26 mouse cellular contexts compared by ENCODE assay signal in genomic region chr6:50042127-50042526, GRCm38 (mm10).
DNase-seq lines count a peak whose midpoint lies in the region; ATAC-seq lines count a peak whose summit lies in the region.
"Had no signal": no experiment of that assay in that cellular context is flagged by ENCODE, and none has a peak within 500 bp of the region (broad histone marks: within the 10 kb centered on the region; RNA-seq: fewer than 3 reads in every experiment).

No protein-coding gene starts in this region.

- no peak overlapping the region for H3K9ac ChIP-seq in liver, embryonic 15.5 days
- no peak overlapping the region for H3K9ac ChIP-seq in midbrain, embryonic 15.5 days
- H3K9ac ChIP-seq: embryonic facial prominence, embryonic 13.5 days; forebrain, embryonic 13.5 days; heart, embryonic 13.5 days had no signal

- H3K27ac ChIP-seq in liver, embryonic 15.5 days (replicated peaks), result peak overlapping the region; percentile 65
- H3K27ac ChIP-seq in midbrain, embryonic 15.5 days, result no peak overlapping the region
- H3K27ac ChIP-seq: embryonic facial prominence, embryonic 13.5 days; forebrain, embryonic 13.5 days; gastrocnemius, adult 2 months; heart, embryonic 13.5 days; hindbrain, postnatal 0 days had no signal

- 36% methylated on average over 3 of the region's 3 CpGs for WGBS in liver, embryonic 15.5 days (ENCODE audit: insufficient replicate concordance)
- 78% methylated on average over 3 of the region's 3 CpGs for WGBS in midbrain, embryonic 15.5 days

- H3K9me3 ChIP-seq in liver, embryonic 15.5 days (replicated peaks), result no peaks in the 10 kb centered on the region
- H3K9me3 ChIP-seq in midbrain, embryonic 15.5 days, result no peaks in the 10 kb centered on the region
- H3K9me3 ChIP-seq: embryonic facial prominence, embryonic 13.5 days; forebrain, embryonic 13.5 days; heart, embryonic 13.5 days had no signal

- H3K4me2 ChIP-seq in liver, embryonic 15.5 days, result no peak overlapping the region
- no peak overlapping the region for H3K4me2 ChIP-seq in midbrain, embryonic 15.5 days
- H3K4me2 ChIP-seq: embryonic facial prominence, embryonic 13.5 days; forebrain, embryonic 13.5 days; heart, embryonic 13.5 days; midbrain, embryonic 11.5 days had no signal

- ATAC-seq in liver, embryonic 15.5 days (ENCODE audit: insufficient read depth), result peak; percentile 63
- no peak for ATAC-seq in midbrain, embryonic 15.5 days (replicated peaks)
- ATAC-seq: forebrain, embryonic 13.5 days; hindbrain, postnatal 0 days; intestine, embryonic 16.5 days had no signal

- H3K4me3 ChIP-seq in liver, embryonic 15.5 days (replicated peaks), result no peak overlapping the region
- no peak overlapping the region for H3K4me3 ChIP-seq in midbrain, embryonic 15.5 days
- H3K4me3 ChIP-seq: embryonic facial prominence, embryonic 13.5 days; erythroblast, embryonic 14.5 days; forebrain, embryonic 13.5 days; gastrocnemius, adult 2 months; heart, embryonic 13.5 days had no signal

- DNase-seq in adrenal gland, postnatal 10 days, result peak; percentile 15
- no peak for DNase-seq in adrenal gland, postnatal 4 days (ENCODE audit: low spot score in 2 of 2)
- DNase-seq in kidney, adult 8-10 months, result peak; percentile 76 to 80
- no peak for DNase-seq in kidney, postnatal 4 days
- peak; percentile 91 for DNase-seq in kidney, adult 9 months
- DNase-seq in heart, adult 8-10 months (ENCODE audit: low spot score), result no peak
- DNase-seq: cerebellum, adult 8-10 months; cerebellum, postnatal 36 days; embryo, embryonic 11 days; gastrocnemius, adult 2 months; heart, postnatal 14 days; layer of hippocampus, postnatal 36 days; lung, adult 2 months; lung, postnatal 14 days; retina, postnatal 1 day; right cerebral cortex, postnatal 25 days; spleen, adult 18-20 months had no signal

- no peaks in the 10 kb centered on the region for H3K36me3 ChIP-seq in liver, embryonic 15.5 days (replicated peaks)
- no peaks in the 10 kb centered on the region for H3K36me3 ChIP-seq in midbrain, embryonic 15.5 days (replicated peaks)
- H3K36me3 ChIP-seq: embryonic facial prominence, embryonic 13.5 days; heart, embryonic 13.5 days had no signal

- no peaks in the 10 kb centered on the region for H3K27me3 ChIP-seq in liver, embryonic 15.5 days
- H3K27me3 ChIP-seq in midbrain, embryonic 15.5 days (replicated peaks), result no peaks in the 10 kb centered on the region
- H3K27me3 ChIP-seq: forebrain, embryonic 13.5 days; heart, embryonic 13.5 days had no signal

- H3K4me1 ChIP-seq in liver, embryonic 15.5 days (replicated peaks), result no peaks in the 10 kb centered on the region
- no peaks in the 10 kb centered on the region for H3K4me1 ChIP-seq in midbrain, embryonic 15.5 days
- H3K4me1 ChIP-seq: forebrain, embryonic 13.5 days had no signal

Comparison
In these comparisons a context has a peak if more than half of its experiments do, and no peak if none do; other contexts are left out.
1. DNase-seq: peak in adrenal gland, postnatal 10 days (single experiment), kidney, adult 8-10 months (2 of 2) and kidney, adult 9 months (single experiment); none in adrenal gland, postnatal 4 days (0 of 2), kidney, postnatal 4 days (0 of 2) and heart, adult 8-10 months (single experiment).